Mouse (Mus musculus): ENCODE measurements at regions not wholly inside any gene's neighbourhood (a gene's known extent, or its start where the extent isn't known, plus 50 kb on each side); places are given as distances from the start of the nearest gene placed in this dataset.
"Not testable (repeated sequence)": the region's sequence is repeated elsewhere in the genome, so short reads cannot be mapped to it uniquely, and the experiment has no call there.

DNA sequence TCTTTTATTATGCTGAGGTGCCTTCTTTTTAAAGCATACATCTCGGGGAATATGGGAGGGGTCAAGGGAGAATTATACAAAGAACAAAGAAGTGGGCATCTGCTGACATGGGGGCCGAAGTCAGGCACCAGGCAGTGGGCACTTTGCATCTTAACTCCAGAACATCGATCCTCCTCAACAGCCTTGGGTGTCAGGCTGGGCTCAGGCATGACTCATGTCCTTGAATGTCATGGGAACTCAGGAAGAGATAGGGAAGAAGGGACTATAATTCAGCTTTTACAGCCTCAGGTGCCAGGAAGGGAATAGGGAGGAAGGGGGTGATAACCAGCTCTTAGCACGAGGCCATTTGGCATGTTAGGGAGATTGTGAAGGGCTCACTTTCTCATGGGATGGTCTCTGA, 85.6 kb upstream of the Ptprz1 start:
- ATAC-seq (ENCODE audit: low read depth); H3K9me3 ChIP-seq (ENCODE audit: control insufficient read depth, low read length); H3K4me3 ChIP-seq (ENCODE audit: low read depth, low read length); H3K27me3 ChIP-seq (ENCODE audit: control insufficient read depth, insufficient read depth, low read length); H3K27ac ChIP-seq (ENCODE audit: low read depth, low read length); H3K9ac ChIP-seq (replicated peaks; ENCODE audit: low read depth, low read length); H3K36me3 ChIP-seq (ENCODE audit: control insufficient read depth, insufficient read depth, low read length); H3K4me1 ChIP-seq (ENCODE audit: control insufficient read depth, insufficient read depth, low read length); H3K4me2 ChIP-seq (ENCODE audit: low read depth, low read length): not testable (repeated sequence)
- 82% methylated on average over 4 of the region's 4 CpGs for WGBS

DNA sequence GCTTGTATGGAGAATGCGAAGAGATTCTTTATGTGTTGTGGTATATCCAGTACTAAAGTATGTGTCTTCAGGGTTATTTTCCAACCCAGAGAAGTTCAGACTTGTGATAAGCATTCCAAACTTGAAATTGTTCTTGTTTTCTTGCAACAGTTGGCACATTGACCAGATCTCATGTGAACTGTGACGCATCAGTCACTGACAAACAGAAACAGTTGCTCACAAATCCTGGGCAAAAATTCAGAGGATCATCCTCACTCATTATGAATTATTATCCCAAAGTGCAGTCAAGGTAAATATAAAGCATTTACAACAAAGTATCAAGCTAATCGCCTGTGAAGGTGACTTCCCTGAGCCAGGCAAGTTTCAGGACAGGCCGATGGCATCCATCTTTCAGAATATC, 83.5 kb upstream of the Ptprz1 start:
- Histone ChIP-seq H3K27me3 (ENCODE audit: control insufficient read depth, insufficient read depth, low read length) (no peaks in the 10 kb centered on the region), H3K4me3 (ENCODE audit: low read depth, low read length) (no peak overlapping the region), H3K9ac (replicated peaks; ENCODE audit: low read depth, low read length) (no peak overlapping the region), H3K36me3 (ENCODE audit: control insufficient read depth, insufficient read depth, low read length) (no peaks in the 10 kb centered on the region), H3K4me1 (ENCODE audit: control insufficient read depth, insufficient read depth, low read length) (peaks cover 5% of the 10 kb centered on the region; the same call in 1 of the 2 replicates), H3K27ac (ENCODE audit: low read depth, low read length) (no peak overlapping the region), H3K4me2 (ENCODE audit: low read depth, low read length) (no peak overlapping the region), H3K9me3 (ENCODE audit: control insufficient read depth, low read length) (no peaks in the 10 kb centered on the region)
- WGBS: 95% methylated on average over 4 of the region's 4 CpGs
- no peak for ATAC-seq (ENCODE audit: low read depth)

DNA sequence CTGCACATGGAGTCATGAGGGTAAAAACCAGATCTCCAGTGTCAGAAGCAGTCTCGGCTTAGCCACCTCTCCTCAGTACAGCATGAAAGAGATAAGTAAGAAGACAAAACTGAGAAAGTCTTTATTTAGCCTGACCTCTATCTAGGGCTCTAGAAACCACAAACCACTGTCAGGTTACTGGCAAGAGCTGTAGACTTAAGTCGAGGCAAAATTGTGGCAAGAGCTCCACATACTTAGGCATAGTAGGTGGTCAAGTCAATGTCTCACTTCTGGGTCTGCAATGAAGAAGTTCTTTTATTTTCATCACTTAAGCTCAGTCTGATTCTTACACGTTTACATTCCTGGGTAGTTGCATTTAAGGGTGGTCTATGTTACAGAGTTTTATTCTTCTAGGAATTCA, 82.7 kb upstream of the Ptprz1 start:
- H3K9me3 ChIP-seq (ENCODE audit: control insufficient read depth, low read length): no peaks in the 10 kb centered on the region
- H3K36me3 ChIP-seq (ENCODE audit: control insufficient read depth, insufficient read depth, low read length): no peaks in the 10 kb centered on the region
- peaks cover 5% of the 10 kb centered on the region; the same call in 1 of the 2 replicates for H3K4me1 ChIP-seq (ENCODE audit: control insufficient read depth, insufficient read depth, low read length)
- no peaks in the 10 kb centered on the region for H3K27me3 ChIP-seq (ENCODE audit: control insufficient read depth, insufficient read depth, low read length)
- no peak overlapping the region for H3K27ac ChIP-seq (ENCODE audit: low read depth, low read length)
- no peak overlapping the region for H3K9ac ChIP-seq (replicated peaks; ENCODE audit: low read depth, low read length)
- H3K4me2 ChIP-seq (ENCODE audit: low read depth, low read length): no peak overlapping the region
- H3K4me3 ChIP-seq (ENCODE audit: low read depth, low read length): no peak overlapping the region
- ATAC-seq (ENCODE audit: low read depth): no peak
- 94% methylated on average over 3 of the region's 3 CpGs for WGBS

DNA sequence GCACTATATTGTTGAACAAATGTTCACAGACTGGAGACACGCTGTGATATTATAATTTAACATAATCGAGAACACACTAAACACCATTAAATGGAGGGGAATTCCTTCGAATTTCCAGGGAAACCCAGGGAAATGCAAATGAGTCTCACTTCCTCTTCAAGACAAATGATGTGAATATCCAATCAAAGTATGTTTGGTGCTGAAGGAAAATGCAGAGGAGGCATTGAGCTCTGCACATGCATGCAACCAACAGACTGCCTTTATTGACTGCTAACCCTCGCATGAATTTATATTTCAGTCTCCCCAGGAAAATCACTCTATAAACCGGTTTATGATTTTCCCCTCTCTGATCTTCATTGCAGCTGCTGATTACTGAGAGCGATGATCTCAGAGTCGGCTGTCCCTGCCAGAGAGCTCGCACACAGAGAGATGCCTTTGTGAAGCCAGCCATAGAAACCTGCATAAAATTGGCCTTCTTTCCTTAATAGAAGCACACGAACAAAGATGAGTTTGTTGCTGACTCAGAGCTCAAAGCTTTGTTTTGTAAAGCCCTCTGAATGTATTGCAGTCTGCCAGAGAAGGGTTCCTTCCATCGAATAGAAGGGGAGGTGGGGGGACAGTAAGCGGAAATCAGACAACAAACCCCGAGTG, 81.1 kb upstream of the Ptprz1 start:
- peak overlapping the region; percentile 70 for H3K27ac ChIP-seq (ENCODE audit: low read depth, low read length)
- no peaks in the 10 kb centered on the region for H3K27me3 ChIP-seq (ENCODE audit: control insufficient read depth, insufficient read depth, low read length)
- H3K4me3 ChIP-seq (ENCODE audit: low read depth, low read length): no peak overlapping the region
- peak; percentile 89 for ATAC-seq (ENCODE audit: low read depth)
- H3K4me2 ChIP-seq (ENCODE audit: low read depth, low read length): peak overlapping the region; percentile 31
- peak overlapping the region; percentile 25; the same call in 1 of the 2 replicates for H3K9ac ChIP-seq (replicated peaks; ENCODE audit: low read depth, low read length)
- no peaks in the 10 kb centered on the region for H3K36me3 ChIP-seq (ENCODE audit: control insufficient read depth, insufficient read depth, low read length)
- peaks cover 5% of the 10 kb centered on the region; the same call in 1 of the 2 replicates for H3K4me1 ChIP-seq (ENCODE audit: control insufficient read depth, insufficient read depth, low read length)
- H3K9me3 ChIP-seq (ENCODE audit: control insufficient read depth, low read length): no peaks in the 10 kb centered on the region
- WGBS: 12% methylated on average over 12 of the region's 12 CpGs

DNA sequence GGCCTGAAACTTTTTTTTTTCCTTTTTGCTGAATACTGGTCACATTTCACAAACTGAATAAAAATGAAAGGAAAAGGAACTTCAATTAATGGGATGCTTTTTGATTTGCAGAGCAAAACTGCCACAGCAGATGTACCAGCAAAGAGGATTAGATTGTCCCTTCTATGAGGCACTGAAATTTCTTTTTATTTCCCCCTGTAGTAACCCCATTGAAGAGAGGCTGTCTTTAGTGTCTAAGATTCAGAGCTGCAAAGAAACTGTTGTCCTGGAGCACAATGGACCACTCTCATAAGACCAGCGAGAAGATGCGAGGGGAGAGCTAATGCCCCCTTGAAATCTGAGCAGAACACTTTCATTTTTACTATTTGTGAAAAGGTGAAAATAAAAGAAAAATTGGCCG, 80.5 kb upstream of the Ptprz1 start:
- H3K27me3 ChIP-seq (ENCODE audit: control insufficient read depth, insufficient read depth, low read length): no peaks in the 10 kb centered on the region
- 17% methylated on average over 3 of the region's 3 CpGs for WGBS
- H3K9me3 ChIP-seq (ENCODE audit: control insufficient read depth, low read length): no peaks in the 10 kb centered on the region
- H3K9ac ChIP-seq (replicated peaks; ENCODE audit: low read depth, low read length): peak overlapping the region; percentile 25; the same call in 1 of the 2 replicates
- H3K27ac ChIP-seq (ENCODE audit: low read depth, low read length): peak overlapping the region; percentile 70
- peaks cover 5% of the 10 kb centered on the region; the same call in 1 of the 2 replicates for H3K4me1 ChIP-seq (ENCODE audit: control insufficient read depth, insufficient read depth, low read length)
- H3K4me3 ChIP-seq (ENCODE audit: low read depth, low read length): no peak overlapping the region
- ATAC-seq (ENCODE audit: low read depth): peak; percentile 26; the same call in 1 of the 2 replicates
- H3K4me2 ChIP-seq (ENCODE audit: low read depth, low read length): peak overlapping the region; percentile 31
- H3K36me3 ChIP-seq (ENCODE audit: control insufficient read depth, insufficient read depth, low read length): no peaks in the 10 kb centered on the region

DNA sequence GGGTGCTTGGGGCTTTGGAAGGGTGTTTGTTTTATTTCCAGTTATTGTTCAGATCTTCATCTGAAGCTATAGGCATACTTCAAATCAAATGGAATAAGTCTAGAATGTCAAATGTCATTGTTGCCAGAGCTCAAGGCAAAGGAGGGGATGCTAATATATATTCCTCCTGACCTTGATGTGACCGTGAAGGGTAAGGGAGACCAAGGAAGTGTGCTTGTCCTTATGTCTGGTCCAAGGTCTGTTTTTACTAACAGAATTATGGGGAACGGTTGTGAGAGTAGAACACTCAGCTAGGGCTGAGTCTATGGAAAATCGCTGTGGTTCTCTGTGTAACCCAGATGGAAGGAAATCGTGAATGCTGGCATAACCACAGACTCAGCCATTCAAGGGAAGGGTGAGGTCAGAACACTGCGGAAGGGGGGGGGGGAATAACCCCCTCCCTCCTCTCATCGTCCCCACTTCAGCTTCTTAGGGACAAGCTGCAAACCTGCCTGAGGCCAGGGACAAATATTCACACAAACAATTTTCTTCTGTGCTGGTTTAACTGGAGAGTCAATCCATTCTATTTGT, 79.9 kb upstream of the Ptprz1 start:
- H3K4me2 ChIP-seq (ENCODE audit: low read depth, low read length): no peak overlapping the region
- no peaks in the 10 kb centered on the region for H3K9me3 ChIP-seq (ENCODE audit: control insufficient read depth, low read length)
- no peak overlapping the region for H3K4me3 ChIP-seq (ENCODE audit: low read depth, low read length)
- H3K27me3 ChIP-seq (ENCODE audit: control insufficient read depth, insufficient read depth, low read length): no peaks in the 10 kb centered on the region
- no peaks in the 10 kb centered on the region for H3K36me3 ChIP-seq (ENCODE audit: control insufficient read depth, insufficient read depth, low read length)
- WGBS: 22% methylated on average over 6 of the region's 6 CpGs
- peak overlapping the region; percentile 45; the same call in 1 of the 2 replicates for H3K27ac ChIP-seq (ENCODE audit: low read depth, low read length)
- ATAC-seq (ENCODE audit: low read depth): peak; percentile 31; the same call in 1 of the 2 replicates
- H3K9ac ChIP-seq (replicated peaks; ENCODE audit: low read depth, low read length): no peak overlapping the region
- peaks cover 5% of the 10 kb centered on the region; the same call in 1 of the 2 replicates for H3K4me1 ChIP-seq (ENCODE audit: control insufficient read depth, insufficient read depth, low read length)

DNA sequence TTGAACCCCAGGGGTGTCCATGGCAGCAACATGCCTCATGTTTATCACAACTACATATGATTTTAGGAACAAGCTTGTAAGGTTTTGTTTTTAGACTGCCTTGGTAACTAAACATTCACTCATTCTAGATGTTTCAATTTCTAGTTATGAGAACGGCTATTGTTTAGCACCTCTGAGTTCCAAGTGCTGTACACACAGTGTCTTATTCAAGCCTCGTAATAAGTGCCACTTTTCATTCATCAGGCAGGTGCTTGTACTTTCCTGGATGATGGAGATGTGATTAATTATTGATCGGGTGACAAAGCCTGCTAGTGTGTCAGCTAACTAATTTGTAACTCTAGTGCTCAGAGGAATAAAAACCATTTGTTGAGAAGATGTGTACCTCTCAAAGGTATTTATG, 73.4 kb upstream of the Ptprz1 start:
- Histone ChIP-seq H3K9me3 (ENCODE audit: control insufficient read depth, low read length) (no peaks in the 10 kb centered on the region), H3K36me3 (ENCODE audit: control insufficient read depth, insufficient read depth, low read length) (no peaks in the 10 kb centered on the region), H3K27ac (ENCODE audit: low read depth, low read length) (no peak overlapping the region), H3K27me3 (ENCODE audit: control insufficient read depth, insufficient read depth, low read length) (no peaks in the 10 kb centered on the region), H3K4me1 (ENCODE audit: control insufficient read depth, insufficient read depth, low read length) (no peaks in the 10 kb centered on the region), H3K4me3 (ENCODE audit: low read depth, low read length) (no peak overlapping the region), H3K4me2 (ENCODE audit: low read depth, low read length) (no peak overlapping the region), H3K9ac (replicated peaks; ENCODE audit: low read depth, low read length) (no peak overlapping the region)
- no peak for ATAC-seq (ENCODE audit: low read depth)
- 71% methylated on average over 3 of the region's 3 CpGs for WGBS

DNA sequence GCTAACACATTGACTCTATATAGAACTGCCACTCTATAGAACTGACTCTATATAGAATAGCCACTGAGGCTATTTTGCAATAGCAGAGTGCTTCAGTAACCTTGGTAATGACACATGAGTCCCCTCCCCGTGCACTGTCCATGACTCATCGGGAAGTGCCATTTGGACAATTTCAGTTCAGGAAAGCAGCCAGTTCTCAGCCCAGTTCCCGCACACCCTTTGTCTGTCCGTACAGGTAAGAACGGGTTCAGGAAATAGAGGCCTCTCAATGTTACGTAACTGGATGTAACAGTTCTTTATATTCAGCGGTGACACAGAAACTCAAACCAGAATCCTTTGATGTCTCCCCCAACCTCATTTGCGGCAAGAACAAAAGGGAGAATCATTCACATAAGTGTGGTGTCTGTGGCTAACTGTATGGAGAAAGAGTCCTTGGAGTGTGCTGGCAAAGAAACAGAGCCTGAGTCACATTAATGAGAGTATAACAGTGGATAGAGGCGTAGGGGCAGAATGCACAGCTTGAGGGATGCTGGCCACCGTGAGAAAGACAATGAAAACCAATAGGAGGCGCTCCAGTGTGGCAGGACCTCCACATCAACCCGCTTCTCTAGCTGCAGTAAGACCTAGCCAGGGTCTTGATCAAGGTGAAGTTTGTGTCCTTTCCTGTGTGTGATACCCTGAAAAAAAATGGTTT, 72.8 kb upstream of the Ptprz1 start:
- H3K4me2 ChIP-seq (ENCODE audit: low read depth, low read length): no peak overlapping the region
- WGBS: 62% methylated on average over 12 of the region's 12 CpGs
- no peaks in the 10 kb centered on the region for H3K27me3 ChIP-seq (ENCODE audit: control insufficient read depth, insufficient read depth, low read length)
- no peaks in the 10 kb centered on the region for H3K4me1 ChIP-seq (ENCODE audit: control insufficient read depth, insufficient read depth, low read length)
- ATAC-seq (ENCODE audit: low read depth): 0 out of 2 replicates have a peak, but pooled peaks have one; percentile 38
- H3K9me3 ChIP-seq (ENCODE audit: control insufficient read depth, low read length): no peaks in the 10 kb centered on the region
- H3K36me3 ChIP-seq (ENCODE audit: control insufficient read depth, insufficient read depth, low read length): no peaks in the 10 kb centered on the region
- no peak overlapping the region for H3K9ac ChIP-seq (replicated peaks; ENCODE audit: low read depth, low read length)
- no peak overlapping the region for H3K4me3 ChIP-seq (ENCODE audit: low read depth, low read length)
- H3K27ac ChIP-seq (ENCODE audit: low read depth, low read length): no peak overlapping the region

DNA sequence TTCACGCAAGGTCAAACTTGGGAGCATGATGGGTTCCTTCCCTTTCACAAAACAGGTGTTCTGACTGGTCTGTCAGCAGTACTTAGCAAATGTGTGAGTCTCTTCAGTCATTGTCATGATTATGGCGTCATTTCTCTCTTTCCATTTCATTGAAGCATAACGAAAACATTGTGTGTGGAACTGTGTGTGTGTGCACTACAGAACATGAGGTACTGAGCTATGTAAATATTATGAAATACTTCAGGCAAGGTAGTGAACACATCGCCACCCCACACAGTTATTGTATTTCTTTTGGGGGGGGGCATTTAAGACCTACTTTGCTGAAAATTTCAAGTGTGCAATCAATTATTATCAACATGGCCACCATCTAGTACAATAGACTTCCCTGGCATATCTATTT, 71.4 kb upstream of the Ptprz1 start:
- Histone ChIP-seq H3K9me3 (ENCODE audit: control insufficient read depth, low read length) (no peaks in the 10 kb centered on the region), H3K27me3 (ENCODE audit: control insufficient read depth, insufficient read depth, low read length) (no peaks in the 10 kb centered on the region), H3K4me3 (ENCODE audit: low read depth, low read length) (no peak overlapping the region), H3K9ac (replicated peaks; ENCODE audit: low read depth, low read length) (no peak overlapping the region), H3K27ac (ENCODE audit: low read depth, low read length) (no peak overlapping the region), H3K4me2 (ENCODE audit: low read depth, low read length) (no peak overlapping the region), H3K4me1 (ENCODE audit: control insufficient read depth, insufficient read depth, low read length) (no peaks in the 10 kb centered on the region), H3K36me3 (ENCODE audit: control insufficient read depth, insufficient read depth, low read length) (no peaks in the 10 kb centered on the region)
- no peak for ATAC-seq (ENCODE audit: low read depth)
- WGBS: 85% methylated on average over 4 of the region's 4 CpGs

Measured in neural tube, embryonic 14.5 days (tissue).